Comparison of ENCODE assay signal across 9 mouse cellular contexts in the genomic region with DNA sequence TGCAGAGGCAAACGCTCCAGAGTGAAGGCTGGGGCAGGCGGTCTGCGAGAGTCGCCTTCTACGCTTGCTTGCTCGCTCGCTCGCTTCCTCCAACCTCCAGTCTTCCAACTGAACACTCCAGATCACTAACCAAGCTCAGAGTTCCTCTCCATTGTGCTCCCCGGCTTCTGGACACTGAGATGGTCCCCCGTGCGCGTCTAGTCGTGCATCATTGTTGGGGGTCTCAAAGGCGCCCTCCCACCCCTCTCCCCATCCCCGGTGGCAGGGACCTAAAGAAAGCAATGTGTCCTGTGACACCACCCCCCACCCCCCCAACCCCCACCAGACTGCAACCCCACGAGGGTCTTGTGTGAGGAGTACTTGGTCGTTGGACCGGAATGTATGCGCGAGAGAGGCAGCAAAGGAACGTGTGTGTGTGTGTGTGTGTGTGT. TPM values are rescaled to one million over a fixed set of nuclear protein-coding genes. Genes with fewer than 3 reads are reported as not detected.
DNase-seq lines count a peak whose midpoint lies in the region; ATAC-seq lines count a peak whose summit lies in the region.
"Had no signal": no experiment of that assay in that cellular context is flagged by ENCODE, and none has a peak within 500 bp of the region (broad histone marks: within the 10 kb centered on the region; RNA-seq: fewer than 3 reads in every experiment).

No protein-coding gene starts in this region.

- H3K9me3 ChIP-seq in heart, embryonic 10.5 days, result no peaks in the 10 kb centered on the region
- no peaks in the 10 kb centered on the region for H3K9me3 ChIP-seq in forebrain, embryonic 13.5 days (replicated peaks)

- H3K36me3 ChIP-seq in heart, embryonic 10.5 days, result no peaks in the 10 kb centered on the region
- H3K36me3 ChIP-seq in forebrain, embryonic 13.5 days (ENCODE audit: poor library complexity, severe bottlenecking), result no peaks in the 10 kb centered on the region

- ATAC-seq in forebrain, embryonic 13.5 days, result peak; percentile 39

- H3K4me3 ChIP-seq in heart, embryonic 10.5 days, result peak overlapping the region; percentile 73
- peak overlapping the region; percentile 60 for H3K4me3 ChIP-seq in forebrain, embryonic 13.5 days

- 3% methylated on average over 20 of the region's 21 CpGs for WGBS in heart, embryonic 10.5 days
- WGBS in forebrain, embryonic 13.5 days, result under 1% methylated on average over 16 of the region's 21 CpGs

- peak overlapping the region; percentile 97 for H3K4me2 ChIP-seq in forebrain, embryonic 13.5 days

- H3K4me1 ChIP-seq in heart, embryonic 10.5 days, result peaks cover 9% of the 10 kb centered on the region
- H3K4me1 ChIP-seq in forebrain, embryonic 13.5 days, result peaks cover 19% of the 10 kb centered on the region

- intact Hi-C loops in heart, postnatal 36 days (cut with DNase I), result loop anchor here (5.0 kb wide), 1 partner anchor 111 kb away; no protein-coding TSS in a partner anchor

- H3K9ac ChIP-seq in forebrain, embryonic 13.5 days, result peak overlapping the region; percentile 68

- H3K27ac ChIP-seq in heart, embryonic 10.5 days, result peak overlapping the region; percentile 84; the same call in 1 of the 2 replicates
- no peak overlapping the region for H3K27ac ChIP-seq in forebrain, embryonic 13.5 days

- DNase-seq in heart, embryonic 10.5 days (ENCODE audit: low spot score), result no peak
- DNase-seq in heart, postnatal 36 days, result no peak
- peak; percentile 41 for DNase-seq in ZHBTc4 (ENCODE audit: low read depth, low spot score)
- peak; percentile 54 to 68 for DNase-seq in kidney, postnatal 4 days
- DNase-seq in neural tube, embryonic 10.5 days (ENCODE audit: extremely low spot score, low spot score), result peak; percentile 71
- no peak for DNase-seq in layer of hippocampus, adult 9-11 months
- no peak for DNase-seq in frontal cortex, postnatal 10 days (ENCODE audit: low spot score in 2 of 2)

- peaks cover 14% of the 10 kb centered on the region for H3K27me3 ChIP-seq in heart, embryonic 10.5 days (ENCODE audit: insufficient read depth, poor library complexity, severe bottlenecking)
- peaks cover 7% of the 10 kb centered on the region for H3K27me3 ChIP-seq in forebrain, embryonic 13.5 days

RNA-seq across cellular contexts. Expression of a gene that starts 0.4 kb away (rescaled TPM):
- polyA plus RNA-seq in heart, embryonic 10.5 days (2016; fragmentation: Nextera tagmentation; extraction: Ambion mirVana), result 4.1 and 8.9 TPM in 2 replicates
- 1 to 10 TPM; 2.0 to 3.9 TPM for total RNA-seq in heart, postnatal 36 days (2021)
- polyA plus RNA-seq in forebrain, embryonic 13.5 days (2015; fragmentation: Nextera tagmentation; extraction: Ambion mirVana), result 2.1 and 2.6 TPM in 2 replicates
- polyA plus RNA-seq: Patski had no signal

Comparison
In these comparisons a context has a peak if more than half of its experiments do, and no peak if none do; other contexts are left out.
1. DNase-seq: peak in ZHBTc4 (single experiment), kidney, postnatal 4 days (2 of 2) and neural tube, embryonic 10.5 days (single experiment); none in heart, embryonic 10.5 days (single experiment), heart, postnatal 36 days (0 of 2), layer of hippocampus, adult 9-11 months (single experiment) and frontal cortex, postnatal 10 days (0 of 2).